Mouse (Mus musculus) liver, postnatal 0 days (tissue): ENCODE results near the gene Acad10.

Experiments
- CTCF ChIP-seq: sonication (generic); IDR thresholded peaks from 2 replicates; pipeline ENCODE4 v1.5.1; 2016; ENCODE audit warnings: antibody characterized with exemption, low read depth
- EP300 ChIP-seq: IDR thresholded peaks from 2 replicates; pipeline ENCODE4 v1.6.1; 2016; ENCODE audit warnings: antibody characterized with exemption, low read depth, mild to moderate bottlenecking

DNA sequence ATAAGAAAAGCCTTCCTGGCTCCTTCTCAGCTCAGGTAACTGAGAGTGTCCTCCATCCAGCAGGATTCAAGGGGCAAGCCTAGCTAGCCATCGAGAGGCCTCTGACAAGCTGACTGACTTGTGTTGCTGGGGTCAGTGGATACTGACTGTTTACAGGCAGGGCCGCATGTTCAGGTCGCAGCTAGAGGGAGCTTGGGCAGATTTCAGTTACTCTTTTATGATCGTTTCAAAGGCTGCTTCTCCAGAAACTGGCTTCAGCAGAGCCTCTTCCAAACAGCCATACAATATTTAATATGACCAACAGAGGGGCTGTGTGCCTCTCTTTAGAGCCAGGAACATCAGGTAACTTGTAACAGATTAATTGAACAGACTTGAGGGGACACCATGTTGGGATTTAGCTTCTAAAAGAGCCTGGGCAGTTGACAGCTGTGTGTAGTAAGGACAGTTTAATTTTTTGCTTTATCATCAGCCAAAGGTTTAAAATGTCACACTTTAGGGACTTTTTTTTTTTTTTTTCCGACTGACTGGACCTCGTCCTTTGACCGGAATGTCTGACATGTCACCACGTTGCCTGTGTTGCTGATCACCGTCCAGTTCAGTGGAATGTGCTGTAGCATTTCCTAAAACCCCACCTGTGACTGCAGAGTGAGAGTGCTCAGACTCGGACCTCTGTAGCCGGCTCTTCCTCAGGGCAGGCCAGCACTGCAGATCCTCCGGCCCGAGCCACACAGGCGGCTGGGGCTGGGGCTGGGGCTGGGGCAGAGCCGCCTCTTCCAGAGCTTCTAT is 26.0 kb upstream of the Acad10 start:
- TF ChIP-seq CTCF (peak; percentile 37), EP300 (peak; percentile 67; the same call in 1 of the 2 replicates)
